Mouse (Mus musculus) thymus, postnatal 36 days (tissue): ENCODE data around the gene Mbip.

Source experiments
- DNase-seq, 2 experiments: peaks; one replicate each; pipeline ENCODE4 v3.0.0; 2022; ENCODE audit warnings: mixed read lengths in 2 of 2

Mbip gene

GRCm38 (mm10) chr12:56288548-56288947 lies 57.1 kb downstream of the Mbip start:
- DNase-seq = no peak

DNA sequence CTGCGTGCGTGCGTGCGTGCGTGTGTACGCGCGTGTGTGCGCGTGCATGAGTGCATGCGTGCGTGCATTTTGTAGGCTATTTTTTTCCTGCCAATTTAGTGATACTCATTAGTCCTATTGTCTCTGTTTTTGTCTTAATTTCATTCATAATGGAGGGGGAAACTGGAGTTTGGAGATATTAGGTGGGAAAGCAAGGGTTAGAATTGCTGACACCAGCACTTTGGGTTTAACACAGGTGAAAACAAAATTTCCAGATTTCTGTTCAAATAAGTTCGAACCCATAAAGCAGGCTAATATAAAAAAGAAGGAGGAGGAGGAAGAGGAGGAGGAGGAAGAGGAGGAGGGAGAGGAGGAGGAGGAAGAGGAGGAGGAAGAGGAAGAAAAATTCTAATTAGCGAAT lies 58.9 kb downstream of the Mbip start:
- no peak for DNase-seq

- DNase-seq = no peak
Observed at GRCm38 (mm10) chr12:56284210-56284609, 61.5 kb downstream of the Mbip start.

- DNase-seq = no peak
Observed at GRCm38 (mm10) chr12:56281649-56282048, 64.0 kb downstream of the Mbip start.
